Mouse (Mus musculus) CH12.LX (cell line): ENCODE results near the gene Psmb9. TPM values are rescaled to one million over a fixed set of nuclear protein-coding genes. Genes with fewer than 3 reads are reported as not detected.

ENCODE experiments used
- DNase-seq: peaks from one replicate; pipeline ENCODE4 v3.0.0-alpha.2; 2013; ENCODE audit errors: extremely low read depth
- H3K27ac ChIP-seq: 2 replicates; pipeline ENCODE4 v1.5.1; 2012; ENCODE audit warnings: low read depth, mild to moderate bottlenecking, control low read depth, moderate library complexity; ENCODE audit not compliant: insufficient read depth
- H3K27me3 ChIP-seq: replicated peaks from 2 replicates; pipeline ENCODE3; 2012; ENCODE audit warnings: inconsistent platforms
- H3K36me3 ChIP-seq, 2 experiments: replicated peaks in 1 of 2; 2 replicates each; pipeline versions ENCODE3 to v1.6.1; 2012; ENCODE audit warnings: inconsistent platforms in 1 of 2, low read length in 1 of 2, mild to moderate bottlenecking in 1 of 2, mixed read lengths in 1 of 2, moderate library complexity in 1 of 2; ENCODE audit not compliant: control insufficient read depth in 1 of 2, insufficient read depth in 1 of 2
- H3K4me1 ChIP-seq, 2 experiments: 2 replicates each; pipeline ENCODE4 v1.6.1; 2012; ENCODE audit warnings: inconsistent platforms in 1 of 2, moderate library complexity in 1 of 2; ENCODE audit not compliant: insufficient read depth in 2 of 2, control insufficient read depth in 1 of 2
- H3K4me2 ChIP-seq: 2 replicates; pipeline ENCODE4 v1.6.1; 2012; ENCODE audit warnings: low read depth, mild to moderate bottlenecking, control low read depth; ENCODE audit not compliant: poor library complexity, insufficient read depth, severe bottlenecking
- H3K4me3 ChIP-seq, 3 experiments: fragments of 150-350 bp in 1 of 3; sonication (generic) in 1 of 3; replicated peaks in 1 of 3; 2 replicates each; pipeline versions ENCODE3 to v1.5.1; 2011 to 2012; ENCODE audit warnings: low read depth in 2 of 3, low read length in 2 of 3, mild to moderate bottlenecking in 2 of 3, moderate library complexity in 2 of 3, control low read depth in 1 of 3, improper control_type of control experiment in 1 of 3, inconsistent platforms in 1 of 3, mixed read lengths in 1 of 3; ENCODE audit not compliant: poor library complexity in 1 of 3
- H3K79me2 ChIP-seq: replicated peaks from 2 replicates; pipeline ENCODE4 v1.6.1; 2012; ENCODE audit warnings: mild to moderate bottlenecking, moderate library complexity; ENCODE audit not compliant: control insufficient read depth, poor library complexity, insufficient read depth, severe bottlenecking; ENCODE audit errors: extremely low read depth
- H3K9ac ChIP-seq: 2 replicates; pipeline ENCODE4 v1.6.1; 2012; ENCODE audit warnings: low read depth, mild to moderate bottlenecking, control low read depth, moderate library complexity; ENCODE audit not compliant: insufficient read depth
- H3K9me3 ChIP-seq: replicated peaks from 2 replicates; pipeline ENCODE3; 2012; ENCODE audit warnings: low read length, inconsistent platforms, mixed read lengths
- BHLHE40 ChIP-seq: IDR thresholded peaks from 2 replicates; pipeline ENCODE4 v1.6.1; 2011; ENCODE audit warnings: mild to moderate bottlenecking, low read depth, low read length, improper control_type of control experiment
- CHD1 ChIP-seq: IDR thresholded peaks from 2 replicates; pipeline ENCODE4 v1.6.1; 2012; ENCODE audit warnings: low read depth, low read length, improper control_type of control experiment, inconsistent platforms
- CTCF ChIP-seq, 2 experiments: IDR thresholded peaks in 1 of 2; conservative IDR thresholded peaks in 1 of 2; 2 replicates each; pipeline ENCODE4 v1.5.1; 2011 to 2012; ENCODE audit warnings: low read depth in 2 of 2, low read length in 2 of 2, improper control_type of control experiment in 1 of 2, inconsistent platforms in 1 of 2, mild to moderate bottlenecking in 1 of 2, moderate library complexity in 1 of 2
- E2F4 ChIP-seq: IDR thresholded peaks from 2 replicates; pipeline ENCODE4 v1.6.1; 2011; ENCODE audit warnings: low read depth, low read length, improper control_type of control experiment; ENCODE audit not compliant: insufficient replicate concordance
- ETS1 ChIP-seq: conservative IDR thresholded peaks from 2 replicates; pipeline ENCODE4 v1.6.1; 2012; ENCODE audit warnings: low read depth, mild to moderate bottlenecking, inconsistent platforms, low read length, improper control_type of control experiment, moderate library complexity
- HCFC1 ChIP-seq: IDR thresholded peaks from 2 replicates; pipeline ENCODE4 v1.6.1; 2012; ENCODE audit warnings: low read depth, mild to moderate bottlenecking, inconsistent platforms, low read length, improper control_type of control experiment
- IRF4 ChIP-seq: IDR thresholded peaks from 2 replicates; pipeline ENCODE4 v1.6.1; 2014; ENCODE audit warnings: low read depth, mild to moderate bottlenecking, inconsistent platforms, low read length, improper control_type of control experiment
- JUN ChIP-seq: IDR thresholded peaks from 2 replicates; pipeline ENCODE4 v1.6.1; 2011; ENCODE audit warnings: low read depth, mild to moderate bottlenecking, low read length, improper control_type of control experiment, moderate library complexity; ENCODE audit not compliant: insufficient read depth
- MAX ChIP-seq: IDR thresholded peaks from 2 replicates; pipeline ENCODE4 v1.6.1; 2011; ENCODE audit warnings: low read length, improper control_type of control experiment
- MEF2A ChIP-seq: IDR thresholded peaks from 2 replicates; pipeline ENCODE4 v1.6.1; 2014; ENCODE audit warnings: low read depth, mild to moderate bottlenecking, inconsistent platforms, low read length, improper control_type of control experiment, borderline replicate concordance
- MYC ChIP-seq: IDR thresholded peaks from 2 replicates; pipeline ENCODE4 v1.6.1; 2011; ENCODE audit warnings: low read depth, mild to moderate bottlenecking, improper control_type of control experiment, low read length
- NELFE ChIP-seq: IDR thresholded peaks from 2 replicates; pipeline ENCODE4 v1.6.1; 2011; ENCODE audit warnings: low read depth, low read length, improper control_type of control experiment
- NRF1 ChIP-seq: IDR thresholded peaks from 2 replicates; pipeline ENCODE4 v1.6.1; 2014; ENCODE audit warnings: low read depth, mild to moderate bottlenecking, inconsistent platforms, low read length, improper control_type of control experiment, moderate library complexity
- POLR2A ChIP-seq: IDR thresholded peaks from 2 replicates; pipeline ENCODE4 v1.6.1; 2011; ENCODE audit warnings: low read depth, mild to moderate bottlenecking, improper control_type of control experiment, low read length
- RAD21 ChIP-seq: IDR thresholded peaks from 2 replicates; pipeline ENCODE4 v1.6.1; 2011; ENCODE audit warnings: low read depth, mild to moderate bottlenecking, low read length, improper control_type of control experiment, moderate library complexity
- SIN3A ChIP-seq: IDR thresholded peaks from 2 replicates; pipeline ENCODE4 v1.6.1; 2012; ENCODE audit warnings: low read length, improper control_type of control experiment, inconsistent platforms
- SMC3 ChIP-seq: IDR thresholded peaks from 2 replicates; pipeline ENCODE4 v1.6.1; 2011; ENCODE audit warnings: low read depth, low read length, improper control_type of control experiment
- TBP ChIP-seq: conservative IDR thresholded peaks from 2 replicates; pipeline ENCODE4 v1.6.1; 2011; ENCODE audit warnings: low read depth, low read length, improper control_type of control experiment
- TCF12 ChIP-seq: IDR thresholded peaks from 2 replicates; pipeline ENCODE4 v1.6.1; 2014; ENCODE audit warnings: low read depth, mild to moderate bottlenecking, inconsistent platforms, low read length, improper control_type of control experiment
- USF1 ChIP-seq: IDR thresholded peaks from 2 replicates; pipeline ENCODE4 v1.6.1; 2014; ENCODE audit warnings: low read depth, mild to moderate bottlenecking, inconsistent platforms, low read length, improper control_type of control experiment
- ZMIZ1 ChIP-seq: IDR thresholded peaks from 2 replicates; pipeline ENCODE4 v1.6.1; 2012; ENCODE audit warnings: low read depth, mild to moderate bottlenecking, inconsistent platforms, low read length, improper control_type of control experiment
- ZNF384 ChIP-seq: IDR thresholded peaks from 2 replicates; pipeline ENCODE4 v1.6.1; 2012; ENCODE audit warnings: low read depth, low read length, improper control_type of control experiment, inconsistent platforms
- dilution Hi-C: fragments of 300-500 bp; cut with MboI; formaldehyde crosslinking; loops from 2 replicates; pipeline ENCODE4 v1.14.3; 2020; ENCODE audit warnings: low sequenced_read_pairs; ENCODE audit not compliant: extremely low pct_unique_long_range_greater_than_20kb, extremely low pct_ligation_motif_present
- in situ Hi-C: fragments of 300-500 bp; cut with MboI; formaldehyde crosslinking; loops from 3 replicates; pipeline ENCODE4 v1.14.3; 2019; ENCODE audit warnings: low sequenced_read_pairs, low pct_ligation_motif_present, low pct_unique_long_range_greater_than_20kb, mixed read lengths
- polyA plus RNA-seq: library from polyadenylated mRNA; unstranded; fragments of >175 nt; gene quantifications from 2 replicates; pipeline ENCODE4 v1.2.1, GENCODE M21; 2012; ENCODE audit warnings: low read depth; ENCODE audit not compliant: insufficient read length
- total RNA-seq, 2 experiments: library from RNA; depleted of rRNA; stranded (reverse); fragments of 300-350 nt in 1 of 2; fragments of >200 nt in 1 of 2; gene quantifications; 2 replicates each; pipeline ENCODE4 v1.2.3; 2012 to 2014

Gene Psmb9
- total and polyA plus RNA-seq, 3 experiments, result 159 to 435 (median 192) TPM

GRCm38 (mm10) chr17:34204303-34205010 lies 16.9 kb upstream of the Psmb9 start:
- Histone ChIP-seq H3K4me3 (peak overlapping the region; percentile 80 to 97 (median 96)), H3K36me3 (peaks cover 44 to 59% of the 10 kb centered on the region in 2 experiments), H3K79me2 (peaks cover 43% of the 10 kb centered on the region), H3K4me1 (peaks cover 18 to 51% of the 10 kb centered on the region in 2 experiments), H3K9ac (peak overlapping the region; percentile 93), H3K27ac (peak overlapping the region; percentile 63), H3K27me3 (no peaks in the 10 kb centered on the region), H3K4me2 (peak overlapping the region; percentile 61), H3K9me3 (peaks cover 7% of the 10 kb centered on the region)
- in situ Hi-C loops (no loop called here), dilution Hi-C loops (no loop called here)
- DNase-seq, result peak; percentile 79
- TF ChIP-seq E2F4 (no peak), SIN3A (peak; percentile 88), TCF12 (peak; percentile 64), IRF4 (peak; percentile 80), ZMIZ1 (peak; percentile 29; the same call in 1 of the 2 replicates), MEF2A (peak; percentile 64; the same call in 1 of the 2 replicates), USF1 (no peak), POLR2A (peak; percentile 54; the same call in 1 of the 2 replicates), NRF1 (peak; percentile 54; the same call in 1 of the 2 replicates), BHLHE40 (0 out of 2 replicates have a peak, but pooled peaks have one; percentile 5), HCFC1 (no peak; the same call in 1 of the 2 replicates), ETS1 (peak; percentile 47), MAX (peak; percentile 22; the same call in 1 of the 2 replicates), TBP (no peak), CTCF (conservative IDR thresholded peaks at IDR 0.05 in 1 of 2, IDR thresholded peaks at IDR 0.05 in 1 of 2; ENCODE audit: low read depth in 2 of 2, low read length in 2 of 2) (peak; percentile 23 to 83; a peak in 2 of 4 replicates), ZNF384 (no peak), SMC3 (peak; percentile 85), NELFE (peak; percentile 37; the same call in 1 of the 2 replicates), MYC (0 out of 2 replicates have a peak, but pooled peaks have one; percentile 22), RAD21 (peak; percentile 49), JUN (no peak), CHD1 (no peak)
